Mouse (Mus musculus) heart, embryonic 11.5 days (tissue): ENCODE measurements around the gene Sema3d. TPM values are rescaled to one million over a fixed set of nuclear protein-coding genes. Genes with fewer than 3 reads are reported as not detected.

Experiments
- ATAC-seq: fragments of 200-750 bp; cut with Nextera tagmentation; replicated peaks from 2 replicates; pipeline ENCODE4 v1.8.0; 2017; ENCODE audit warnings: moderate library complexity; ENCODE audit not compliant: insufficient number of reproducible peaks, low FRiP score, low TSS enrichment
- H3K27ac ChIP-seq: fragments of 300-500 bp; sonication (generic); 2 replicates; pipeline ENCODE4 v1.5.1; 2014; ENCODE audit warnings: mild to moderate bottlenecking, low read depth, low read length
- H3K27me3 ChIP-seq: fragments of 300-500 bp; sonication (generic); 2 replicates; pipeline ENCODE4 v1.6.1; 2014; ENCODE audit warnings: mild to moderate bottlenecking, low read length, mixed read lengths; ENCODE audit not compliant: control insufficient read depth, insufficient read depth
- H3K36me3 ChIP-seq: fragments of 300-500 bp; sonication (generic); 2 replicates; pipeline ENCODE4 v1.6.1; 2014; ENCODE audit warnings: mild to moderate bottlenecking, low read length, moderate library complexity, mixed read lengths; ENCODE audit not compliant: control insufficient read depth, insufficient read depth
- H3K4me1 ChIP-seq: fragments of 300-500 bp; sonication (generic); 2 replicates; pipeline ENCODE4 v1.6.1; 2014; ENCODE audit warnings: low read length; ENCODE audit not compliant: control insufficient read depth, insufficient read depth
- H3K4me2 ChIP-seq: fragments of 300-500 bp; sonication (generic); 2 replicates; pipeline ENCODE4 v1.6.1; 2014; ENCODE audit warnings: mild to moderate bottlenecking, moderate library complexity
- H3K4me3 ChIP-seq: fragments of 300-500 bp; sonication (generic); 2 replicates; pipeline ENCODE4 v1.5.1; 2014; ENCODE audit warnings: low read depth, low read length
- H3K9ac ChIP-seq: fragments of 300-500 bp; sonication (generic); 2 replicates; pipeline ENCODE4 v1.6.1; 2014; ENCODE audit warnings: mild to moderate bottlenecking, low read depth, low read length, moderate library complexity
- H3K9me3 ChIP-seq: fragments of 300-500 bp; sonication (generic); replicated peaks from 2 replicates; pipeline ENCODE4 v1.6.1; 2016; ENCODE audit warnings: low read length; ENCODE audit not compliant: control insufficient read depth
- WGBS: fragments of 180-500 bp; shearing (Covaris S2); extraction: QIAGEN DNeasy Blood & Tissue Kit; methylation state at CpG from one replicate; pipeline ENCODE4 v1.1.7; 2014; ENCODE audit not compliant: insufficient replicate concordance; 5-methylcytosine and 5-hydroxymethylcytosine counted together
- polyA plus RNA-seq: library from polyadenylated mRNA; unstranded; fragments of >200 nt; fragmentation: Nextera tagmentation; extraction: Ambion mirVana; gene quantifications from 2 replicates; pipeline ENCODE4 v1.2.1, GENCODE M21; 2014

Gene Sema3d
- 11.9 and 14.9 TPM in 2 replicates for polyA plus RNA-seq

GRCm38 (mm10) chr5:12383133-12383959 lies at the start of gene Sema3d:
Gene Sema3d (plus strand): TSS chr5:12383385.
- Histone ChIP-seq H3K4me1 (no peaks in the 10 kb centered on the region), H3K9ac (peak within 1 kb of the TSS; percentile 71), H3K9me3 (no peaks in the 10 kb centered on the region), H3K4me3 (peak within 1 kb of the TSS; percentile 67), H3K27me3 (no peaks in the 10 kb centered on the region), H3K36me3 (no peaks in the 10 kb centered on the region), H3K27ac (no peak within 1 kb of the TSS; the same call in 1 of the 2 replicates), H3K4me2 (peak within 1 kb of the TSS; percentile 97)
- 1% methylated on average over 49 of the region's 49 CpGs for WGBS
- peak; percentile 87 for ATAC-seq

- H3K9ac ChIP-seq = no peak overlapping the region
- no peaks in the 10 kb centered on the region for H3K27me3 ChIP-seq
- WGBS = 48% methylated on average over 1 of the region's 1 CpGs
- H3K36me3 ChIP-seq = no peaks in the 10 kb centered on the region
- H3K4me2 ChIP-seq = no peak overlapping the region
- no peaks in the 10 kb centered on the region for H3K4me1 ChIP-seq
- H3K4me3 ChIP-seq = no peak overlapping the region
- H3K27ac ChIP-seq = no peak overlapping the region
- no peaks in the 10 kb centered on the region for H3K9me3 ChIP-seq
- ATAC-seq = no peak
Measured at GRCm38 (mm10) chr5:12377261-12377660, 5.9 kb upstream of the Sema3d start.

GRCm38 (mm10) chr5:12378900-12379299 lies 4.3 kb upstream of the Sema3d start:
- no peaks in the 10 kb centered on the region for H3K9me3 ChIP-seq
- H3K27me3 ChIP-seq = no peaks in the 10 kb centered on the region
- no peak overlapping the region for H3K4me2 ChIP-seq
- ATAC-seq = no peak
- no peaks in the 10 kb centered on the region for H3K4me1 ChIP-seq
- H3K4me3 ChIP-seq = no peak overlapping the region
- no peak overlapping the region for H3K9ac ChIP-seq
- WGBS = 40% methylated on average over 5 of the region's 5 CpGs
- no peaks in the 10 kb centered on the region for H3K36me3 ChIP-seq
- no peak overlapping the region for H3K27ac ChIP-seq

- H3K36me3 ChIP-seq = no peaks in the 10 kb centered on the region
- no peaks in the 10 kb centered on the region for H3K27me3 ChIP-seq
- no peak overlapping the region for H3K4me3 ChIP-seq
- no peak overlapping the region for H3K4me2 ChIP-seq
- ATAC-seq = no peak
- 79% methylated on average over 5 of the region's 5 CpGs for WGBS
- H3K9ac ChIP-seq = no peak overlapping the region
- H3K4me1 ChIP-seq = no peaks in the 10 kb centered on the region
- H3K27ac ChIP-seq = no peak overlapping the region
- H3K9me3 ChIP-seq = no peaks in the 10 kb centered on the region
Measured at GRCm38 (mm10) chr5:12382010-12382409, 1.2 kb upstream of the Sema3d start.

- peak overlapping the region; percentile 71 for H3K9ac ChIP-seq
- no peaks in the 10 kb centered on the region for H3K4me1 ChIP-seq
- 0% methylated on average over 10 of the region's 10 CpGs for WGBS
- H3K27ac ChIP-seq = no peak overlapping the region
- no peaks in the 10 kb centered on the region for H3K27me3 ChIP-seq
- H3K4me2 ChIP-seq = peak overlapping the region; percentile 97
- H3K36me3 ChIP-seq = no peaks in the 10 kb centered on the region
- peak overlapping the region; percentile 67 for H3K4me3 ChIP-seq
- no peak for ATAC-seq
- H3K9me3 ChIP-seq = no peaks in the 10 kb centered on the region
Measured at GRCm38 (mm10) chr5:12383960-12384285, 738 bp downstream of the Sema3d start.

GRCm38 (mm10) chr5:12392667-12393066 lies 9.5 kb downstream of the Sema3d start:
- no peak overlapping the region for H3K4me3 ChIP-seq
- H3K27me3 ChIP-seq = no peaks in the 10 kb centered on the region
- H3K9ac ChIP-seq = no peak overlapping the region
- H3K9me3 ChIP-seq = no peaks in the 10 kb centered on the region
- WGBS = 74% methylated on average over 5 of the region's 5 CpGs
- no peak for ATAC-seq
- H3K27ac ChIP-seq = no peak overlapping the region
- H3K4me2 ChIP-seq = no peak overlapping the region
- H3K36me3 ChIP-seq = no peaks in the 10 kb centered on the region
- H3K4me1 ChIP-seq = no peaks in the 10 kb centered on the region

- no peaks in the 10 kb centered on the region for H3K4me1 ChIP-seq
- no peaks in the 10 kb centered on the region for H3K27me3 ChIP-seq
- no peaks in the 10 kb centered on the region for H3K36me3 ChIP-seq
- no peak overlapping the region for H3K9ac ChIP-seq
- H3K27ac ChIP-seq = no peak overlapping the region
- H3K4me3 ChIP-seq = no peak overlapping the region
- no peak for ATAC-seq
- WGBS = 72% methylated on average over 2 of the region's 2 CpGs
- H3K9me3 ChIP-seq = no peaks in the 10 kb centered on the region
- H3K4me2 ChIP-seq = no peak overlapping the region
Measured at GRCm38 (mm10) chr5:12399271-12399670, 16.1 kb downstream of the Sema3d start.

- Histone ChIP-seq H3K4me3 (no peak overlapping the region), H3K4me2 (no peak overlapping the region), H3K9ac (no peak overlapping the region), H3K27me3 (no peaks in the 10 kb centered on the region), H3K4me1 (no peaks in the 10 kb centered on the region), H3K36me3 (no peaks in the 10 kb centered on the region), H3K9me3 (no peaks in the 10 kb centered on the region), H3K27ac (no peak overlapping the region)
- no peak for ATAC-seq
Measured at GRCm38 (mm10) chr5:12404229-12404628, 21.0 kb downstream of the Sema3d start.

GRCm38 (mm10) chr5:12412595-12412994 lies 29.4 kb downstream of the Sema3d start:
- 74% methylated on average over 3 of the region's 3 CpGs for WGBS
- Histone ChIP-seq H3K9me3 (no peaks in the 10 kb centered on the region), H3K9ac (no peak overlapping the region), H3K36me3 (no peaks in the 10 kb centered on the region), H3K4me2 (no peak overlapping the region), H3K27ac (no peak overlapping the region), H3K4me1 (no peaks in the 10 kb centered on the region), H3K27me3 (no peaks in the 10 kb centered on the region), H3K4me3 (no peak overlapping the region)
- no peak for ATAC-seq
